Mouse (Mus musculus) liver, embryonic 15.5 days (tissue): ENCODE data around the gene Zbtb48. TPM values are rescaled to one million over a fixed set of nuclear protein-coding genes. Genes with fewer than 3 reads are reported as not detected.

Experiments
- ATAC-seq: fragments of 200-750 bp; cut with Nextera tagmentation; 2 replicates; pipeline ENCODE4 v1.8.0; 2017; ENCODE audit warnings: moderate number of reproducible peaks, mild to moderate bottlenecking, moderate library complexity; ENCODE audit not compliant: insufficient read depth
- H3K27ac ChIP-seq: fragments of 300-500 bp; sonication (generic); replicated peaks from 2 replicates; pipeline ENCODE4 v1.5.1; 2015; ENCODE audit warnings: mild to moderate bottlenecking, inconsistent platforms
- H3K27me3 ChIP-seq: fragments of 300-500 bp; sonication (generic); 2 replicates; pipeline ENCODE4 v1.6.1; 2015; ENCODE audit warnings: mild to moderate bottlenecking, inconsistent platforms
- H3K36me3 ChIP-seq: fragments of 300-500 bp; sonication (generic); replicated peaks from 2 replicates; pipeline ENCODE4 v1.6.1; 2015; ENCODE audit warnings: moderate library complexity, mild to moderate bottlenecking, inconsistent platforms
- H3K4me1 ChIP-seq: fragments of 300-500 bp; sonication (generic); replicated peaks from 2 replicates; pipeline ENCODE4 v1.6.1; 2015; ENCODE audit warnings: inconsistent platforms
- H3K4me2 ChIP-seq: fragments of 300-500 bp; sonication (generic); 2 replicates; pipeline ENCODE4 v1.6.1; 2015; ENCODE audit warnings: moderate library complexity, mild to moderate bottlenecking, inconsistent platforms
- H3K4me3 ChIP-seq: fragments of 300-500 bp; sonication (generic); replicated peaks from 2 replicates; pipeline ENCODE4 v1.5.1; 2015; ENCODE audit warnings: mild to moderate bottlenecking, inconsistent platforms
- H3K9ac ChIP-seq: fragments of 300-500 bp; sonication (generic); 2 replicates; pipeline ENCODE4 v1.6.1; 2015; ENCODE audit warnings: moderate library complexity, mild to moderate bottlenecking, inconsistent platforms
- H3K9me3 ChIP-seq: fragments of 300-500 bp; sonication (generic); replicated peaks from 2 replicates; pipeline ENCODE4 v1.6.1; 2016; ENCODE audit warnings: inconsistent platforms
- WGBS: fragments of 180-500 bp; shearing (Covaris S2); methylation state at CpG from one replicate; pipeline ENCODE4 v1.1.7; 2015; ENCODE audit warnings: mixed read lengths; ENCODE audit not compliant: insufficient replicate concordance; 5-methylcytosine and 5-hydroxymethylcytosine counted together
- polyA plus RNA-seq: library from polyadenylated mRNA; unstranded; fragments of >200 nt; fragmentation: Nextera tagmentation; extraction: Ambion mirVana; gene quantifications from 2 replicates; pipeline ENCODE4 v1.2.1, GENCODE M21; 2015

Zbtb48 gene
- polyA plus RNA-seq, 1 experiment from 2014 or later, result 7.8 TPM

DNA sequence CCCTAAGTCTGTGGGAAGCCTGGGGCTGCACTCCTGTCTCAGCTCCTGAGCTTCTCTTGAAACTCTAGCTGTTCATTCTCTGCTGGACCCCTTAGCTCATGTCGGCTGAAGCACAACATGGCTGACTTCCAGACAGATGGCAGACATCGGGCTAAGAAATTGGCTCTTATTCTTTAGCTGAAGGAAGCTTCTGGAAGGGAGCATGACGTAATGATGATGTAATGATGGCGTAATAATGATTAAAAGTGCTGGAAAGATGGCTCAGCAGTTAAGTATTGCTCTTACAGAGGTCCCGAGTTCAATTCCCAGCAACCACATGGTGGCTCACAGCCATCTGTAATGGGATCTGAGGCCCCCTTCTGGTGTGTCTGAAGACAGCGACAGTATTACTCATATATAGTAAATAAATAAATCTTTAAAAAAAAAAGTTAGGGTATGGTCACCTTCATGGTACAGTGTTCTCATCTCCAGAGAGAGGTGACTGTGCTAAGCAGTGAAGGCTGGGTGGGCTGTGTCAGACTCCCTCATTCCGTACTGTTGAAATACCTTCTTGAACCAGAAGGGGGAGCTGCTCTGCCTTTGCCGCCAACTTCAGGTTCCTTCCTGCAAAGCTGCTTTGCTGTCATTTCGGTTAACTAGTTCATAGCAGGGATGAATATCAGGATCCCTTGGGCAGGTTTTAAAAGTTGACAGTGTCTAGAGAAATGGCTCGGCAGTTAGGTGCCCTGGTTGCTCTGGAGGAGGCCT is 55.1 kb downstream of the Zbtb48 start:
- Histone ChIP-seq H3K4me3 (no peak overlapping the region), H3K36me3 (peaks cover 89% of the 10 kb centered on the region), H3K4me2 (no peak overlapping the region), H3K27ac (peak overlapping the region; percentile 54), H3K9me3 (no peaks in the 10 kb centered on the region), H3K27me3 (no peaks in the 10 kb centered on the region), H3K4me1 (peaks cover 19% of the 10 kb centered on the region), H3K9ac (0 out of 2 replicates have a peak overlapping the region, but pooled peaks have one; percentile 25)
- WGBS, result 71% methylated on average over 10 of the region's 10 CpGs
- no peak for ATAC-seq

Other genes starting within 250 kb of the Zbtb48 start
- gene Camta1, start 165.8 kb downstream of the Zbtb48 start, polyA plus RNA-seq, result 27.4 and 31.1 TPM in 2 replicates
- gene Dnajc11, start 94.0 kb downstream of the Zbtb48 start, polyA plus RNA-seq, result 45.5 and 49.1 TPM in 2 replicates
- gene Thap3, start 38.7 kb downstream of the Zbtb48 start, polyA plus RNA-seq, result 6.4 and 7.9 TPM in 2 replicates
- 5.1 and 5.7 TPM in 2 replicates for gene Phf13, start 31.4 kb downstream of the Zbtb48 start, polyA plus RNA-seq
- 6.3 and 7.2 TPM in 2 replicates for gene Klhl21, start 18.9 kb downstream of the Zbtb48 start, polyA plus RNA-seq
- 0.07 and 0.13 TPM in 2 replicates for gene Tas1r1, start 10.9 kb upstream of the Zbtb48 start, polyA plus RNA-seq
- gene Nol9, start 11.7 kb upstream of the Zbtb48 start, polyA plus RNA-seq, result 13.7 and 14.6 TPM in 2 replicates
- 5.1 and 5.9 TPM in 2 replicates for gene Plekhg5, start 44.8 kb upstream of the Zbtb48 start, polyA plus RNA-seq
- 0.37 and 0.50 TPM in 2 replicates for gene Tnfrsf25, start 88.3 kb upstream of the Zbtb48 start, polyA plus RNA-seq
- 1.5 and 2.0 TPM in 2 replicates for gene Espn, start 124.7 kb upstream of the Zbtb48 start, polyA plus RNA-seq
- 0.14 TPM in 1 of 2 replicates, not detected in the other for gene Hes2, start 131.2 kb upstream of the Zbtb48 start, polyA plus RNA-seq
- gene Acot7, start 150.5 kb upstream of the Zbtb48 start, polyA plus RNA-seq, result 14.0 and 14.2 TPM in 2 replicates
- 0.76 and 1.2 TPM in 2 replicates for gene Gpr153, start 246.6 kb upstream of the Zbtb48 start, polyA plus RNA-seq